Mouse (Mus musculus): Measurements from ENCODE around the gene Bpifb1. TPM values are rescaled to one million over a fixed set of nuclear protein-coding genes. Genes with fewer than 3 reads are reported as not detected.

Bpifb1 gene
- polyA plus RNA-seq, 1 experiment from 2014 or later = not detected

DNA sequence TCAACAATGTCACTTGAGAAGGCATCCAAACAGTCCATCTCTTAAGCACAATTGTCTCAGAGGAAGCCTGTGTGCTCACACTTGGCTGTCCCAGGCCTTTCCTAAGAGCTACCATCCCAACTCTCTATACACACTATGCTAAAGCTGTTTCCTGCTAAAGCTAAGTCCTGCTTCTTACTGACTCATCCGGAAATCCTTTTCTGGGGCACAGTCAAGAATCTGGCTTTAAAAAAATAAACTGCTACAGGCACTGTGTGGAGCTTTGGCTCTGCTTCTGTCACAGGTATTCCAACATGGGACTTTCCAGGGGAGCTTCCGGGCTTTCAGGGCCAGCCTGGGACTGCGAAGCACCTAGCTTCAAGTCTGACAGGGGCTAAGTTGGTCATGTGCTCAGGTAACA, 4.9 kb upstream of the Bpifb1 start:
- 79% methylated on average over 3 of the region's 3 CpGs for WGBS
- no peak for ATAC-seq
- Histone ChIP-seq H3K4me2 (no peak overlapping the region), H3K36me3 (ENCODE audit: poor library complexity, severe bottlenecking) (no peaks in the 10 kb centered on the region), H3K27ac (no peak overlapping the region), H3K27me3 (no peaks in the 10 kb centered on the region), H3K9me3 (replicated peaks) (no peaks in the 10 kb centered on the region), H3K4me1 (no peaks in the 10 kb centered on the region), H3K9ac (no peak overlapping the region), H3K4me3 (no peak overlapping the region)

DNA sequence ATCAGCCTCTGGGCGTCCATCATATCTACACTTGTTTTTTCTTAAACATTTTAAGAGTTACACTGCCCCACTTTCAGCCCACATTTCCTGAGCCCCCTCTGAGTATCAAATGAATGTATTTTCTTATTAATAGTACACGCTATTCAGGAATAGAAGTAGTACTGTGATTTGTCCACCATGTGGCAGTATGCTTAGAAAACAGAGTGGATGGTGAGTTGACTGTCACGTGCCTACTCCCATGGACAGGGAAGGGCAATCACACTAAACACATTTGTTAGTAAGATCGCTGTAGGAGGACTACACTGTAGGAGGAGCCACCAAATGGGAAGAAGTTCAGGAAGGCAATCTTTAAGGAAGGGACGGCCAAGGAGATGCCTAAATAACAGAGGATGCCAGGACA, 3.1 kb upstream of the Bpifb1 start:
- no peak for ATAC-seq
- Histone ChIP-seq H3K4me2 (no peak overlapping the region), H3K4me1 (no peaks in the 10 kb centered on the region), H3K36me3 (ENCODE audit: poor library complexity, severe bottlenecking) (no peaks in the 10 kb centered on the region), H3K27me3 (no peaks in the 10 kb centered on the region), H3K4me3 (no peak overlapping the region), H3K9ac (no peak overlapping the region), H3K9me3 (replicated peaks) (no peaks in the 10 kb centered on the region), H3K27ac (no peak overlapping the region)
- WGBS = 39% methylated on average over 5 of the region's 5 CpGs

DNA sequence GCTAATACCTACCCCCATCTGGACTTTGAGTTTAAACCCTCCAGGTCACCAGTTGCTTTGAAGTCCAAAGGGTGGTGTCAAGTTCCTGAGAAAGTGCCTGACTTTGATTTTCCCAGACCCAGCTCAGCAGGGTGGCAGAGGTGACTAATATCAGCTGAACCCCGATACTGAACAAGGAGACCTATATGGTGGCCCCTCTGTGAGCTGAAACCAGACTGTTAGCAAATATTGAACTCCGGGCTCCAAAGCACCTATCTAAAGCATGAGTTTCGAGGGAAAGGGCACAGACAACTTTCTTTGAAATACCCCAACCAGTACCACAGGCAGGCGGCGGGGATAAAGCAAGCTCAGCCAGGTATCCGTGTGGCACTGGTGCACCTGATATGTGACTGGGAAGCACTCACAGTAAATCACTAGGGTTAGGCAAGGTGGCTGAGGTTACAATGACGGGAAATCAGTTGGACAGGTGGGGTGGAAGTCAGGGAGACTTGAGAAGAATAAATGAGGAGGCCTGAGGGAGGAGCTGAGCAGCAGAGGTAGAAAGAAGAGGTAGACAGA, 662 bp upstream of the Bpifb1 start:
- Histone ChIP-seq H3K27ac (no peak overlapping the region), H3K4me1 (no peaks in the 10 kb centered on the region), H3K9ac (no peak overlapping the region), H3K4me3 (no peak overlapping the region), H3K9me3 (replicated peaks) (no peaks in the 10 kb centered on the region), H3K36me3 (ENCODE audit: poor library complexity, severe bottlenecking) (no peaks in the 10 kb centered on the region), H3K4me2 (no peak overlapping the region), H3K27me3 (no peaks in the 10 kb centered on the region)
- no peak for ATAC-seq
- 88% methylated on average over 7 of the region's 7 CpGs for WGBS

DNA sequence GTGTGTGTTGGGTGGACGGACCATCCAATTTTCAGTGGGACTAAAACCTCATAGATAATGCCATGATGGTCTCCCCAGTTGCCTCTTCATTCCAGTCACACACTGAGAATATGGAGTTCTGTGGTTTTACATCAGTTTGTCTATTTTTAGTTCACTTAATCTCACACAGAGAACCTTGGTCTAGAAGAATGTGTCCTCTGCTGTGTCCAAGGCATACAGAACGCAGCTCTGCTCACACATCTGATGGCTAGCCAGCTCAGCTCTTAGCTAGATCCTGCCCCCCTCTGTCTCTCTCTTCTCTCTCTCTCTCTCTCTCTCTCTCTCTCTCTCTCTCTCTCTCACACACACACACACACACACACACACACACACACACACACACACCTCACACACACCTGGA, 1.5 kb downstream of the Bpifb1 start:
- no peak for ATAC-seq
- Histone ChIP-seq H3K36me3 (ENCODE audit: poor library complexity, severe bottlenecking) (no peaks in the 10 kb centered on the region), H3K27me3 (no peaks in the 10 kb centered on the region), H3K9me3 (replicated peaks) (no peaks in the 10 kb centered on the region), H3K9ac (no peak overlapping the region), H3K27ac (no peak overlapping the region), H3K4me2 (no peak overlapping the region), H3K4me3 (no peak overlapping the region), H3K4me1 (no peaks in the 10 kb centered on the region)
- WGBS = 80% methylated on average over 2 of the region's 2 CpGs

DNA sequence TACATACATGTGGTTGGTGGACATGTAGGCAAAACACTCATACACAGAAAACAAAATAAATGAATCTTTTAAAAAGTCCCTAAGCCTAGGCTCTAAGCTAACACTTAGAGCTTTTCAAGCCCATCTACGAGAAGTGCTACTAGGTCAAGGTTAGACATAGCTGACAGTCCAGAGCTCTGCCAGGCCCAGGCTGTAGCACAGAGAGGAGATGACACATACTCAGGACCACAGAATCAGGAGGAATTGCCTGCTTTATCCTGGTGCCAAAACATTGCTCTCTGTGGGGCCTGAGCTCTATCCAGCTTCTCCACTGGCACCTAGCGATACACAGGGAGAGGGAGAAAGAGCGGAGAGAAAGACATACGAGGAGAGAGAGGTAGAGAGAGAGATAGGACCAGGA, 2.5 kb downstream of the Bpifb1 start:
- Histone ChIP-seq H3K27ac (no peak overlapping the region), H3K36me3 (ENCODE audit: poor library complexity, severe bottlenecking) (no peaks in the 10 kb centered on the region), H3K4me3 (no peak overlapping the region), H3K4me1 (no peaks in the 10 kb centered on the region), H3K9ac (no peak overlapping the region), H3K27me3 (no peaks in the 10 kb centered on the region), H3K9me3 (replicated peaks) (no peaks in the 10 kb centered on the region), H3K4me2 (no peak overlapping the region)
- ATAC-seq = no peak
- WGBS = 95% methylated on average over 4 of the region's 4 CpGs

DNA sequence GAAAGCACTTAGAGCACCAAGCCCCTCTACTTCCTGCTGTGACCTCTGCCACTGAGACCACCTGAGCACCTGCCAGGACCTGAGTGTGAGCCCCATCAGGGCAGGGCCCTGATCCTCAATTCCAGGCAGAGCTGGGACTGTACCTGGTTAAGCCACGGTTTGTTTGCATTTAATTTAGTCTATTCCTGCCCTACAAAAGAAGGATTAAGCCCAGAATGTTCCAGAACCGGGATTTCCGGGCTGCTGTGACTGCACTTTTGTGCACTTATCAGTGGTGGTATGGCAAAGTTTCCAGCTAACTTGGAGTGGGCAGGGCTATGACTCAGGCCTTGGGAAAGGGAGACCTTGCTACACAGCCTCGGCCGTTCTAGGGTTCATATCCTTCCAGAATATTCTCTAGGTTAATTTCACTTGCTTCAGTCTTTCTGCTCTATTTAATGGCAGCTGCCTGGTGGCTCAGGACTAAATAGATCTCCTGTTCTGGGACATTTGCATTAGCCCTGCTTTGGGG, 3.4 kb downstream of the Bpifb1 start:
- no peak overlapping the region for H3K27ac ChIP-seq
- 68% methylated on average over 5 of the region's 5 CpGs for WGBS
- ATAC-seq = no peak
- no peak overlapping the region for H3K9ac ChIP-seq
- H3K9me3 ChIP-seq (replicated peaks) = no peaks in the 10 kb centered on the region
- no peaks in the 10 kb centered on the region for H3K27me3 ChIP-seq
- H3K4me2 ChIP-seq = no peak overlapping the region
- no peak overlapping the region for H3K4me3 ChIP-seq
- H3K36me3 ChIP-seq (ENCODE audit: poor library complexity, severe bottlenecking) = no peaks in the 10 kb centered on the region
- no peaks in the 10 kb centered on the region for H3K4me1 ChIP-seq

DNA sequence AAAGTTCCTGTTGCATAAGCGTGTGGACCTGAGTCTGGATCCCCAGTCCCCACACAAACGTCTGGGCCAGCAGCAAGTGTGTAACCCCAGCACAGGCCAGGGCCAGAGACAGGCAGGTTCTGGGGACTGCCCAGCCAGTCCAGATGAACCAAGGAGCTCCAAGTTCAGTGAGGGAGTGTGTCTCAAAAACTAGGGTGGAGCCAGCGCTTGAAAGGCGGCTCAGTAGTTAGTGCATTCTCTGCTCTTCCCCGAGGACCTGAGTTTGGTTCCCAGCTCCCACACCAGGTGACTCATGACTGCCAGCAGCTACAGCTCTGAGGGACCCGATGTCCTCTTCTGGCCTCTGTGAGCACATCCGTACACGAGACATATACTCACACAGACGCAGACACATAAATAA, 6.4 kb downstream of the Bpifb1 start:
- no peaks in the 10 kb centered on the region for H3K27me3 ChIP-seq
- no peak for ATAC-seq
- no peaks in the 10 kb centered on the region for H3K9me3 ChIP-seq (replicated peaks)
- no peak overlapping the region for H3K27ac ChIP-seq
- no peak overlapping the region for H3K4me2 ChIP-seq
- no peaks in the 10 kb centered on the region for H3K4me1 ChIP-seq
- H3K4me3 ChIP-seq = no peak overlapping the region
- 88% methylated on average over 9 of the region's 9 CpGs for WGBS
- H3K9ac ChIP-seq = no peak overlapping the region
- H3K36me3 ChIP-seq (ENCODE audit: poor library complexity, severe bottlenecking) = no peaks in the 10 kb centered on the region

DNA sequence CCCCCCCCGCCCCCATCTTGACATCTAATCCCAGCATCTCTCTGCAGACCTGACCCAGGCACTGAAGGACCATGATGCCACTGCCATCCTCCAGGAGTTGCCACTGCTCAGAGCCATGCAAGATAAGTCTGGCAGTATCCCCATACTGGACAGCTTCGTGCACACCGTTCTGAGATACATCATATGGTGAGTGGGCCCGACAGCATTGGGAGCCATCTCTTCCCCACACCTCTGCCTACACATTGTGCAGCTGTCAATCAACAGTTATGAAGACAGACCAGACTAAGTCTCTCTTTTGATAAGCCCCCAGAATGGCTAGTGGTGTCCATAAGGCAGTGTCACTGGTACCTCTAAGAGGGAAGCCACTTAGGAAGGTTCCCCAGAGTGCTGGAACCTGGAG, 14.0 kb downstream of the Bpifb1 start:
- Histone ChIP-seq H3K4me2 (no peak overlapping the region), H3K36me3 (ENCODE audit: poor library complexity, severe bottlenecking) (no peaks in the 10 kb centered on the region), H3K4me1 (no peaks in the 10 kb centered on the region), H3K9me3 (replicated peaks) (no peaks in the 10 kb centered on the region), H3K4me3 (no peak overlapping the region), H3K27me3 (no peaks in the 10 kb centered on the region), H3K9ac (no peak overlapping the region), H3K27ac (no peak overlapping the region)
- WGBS = 93% methylated on average over 4 of the region's 4 CpGs
- no peak for ATAC-seq

DNA sequence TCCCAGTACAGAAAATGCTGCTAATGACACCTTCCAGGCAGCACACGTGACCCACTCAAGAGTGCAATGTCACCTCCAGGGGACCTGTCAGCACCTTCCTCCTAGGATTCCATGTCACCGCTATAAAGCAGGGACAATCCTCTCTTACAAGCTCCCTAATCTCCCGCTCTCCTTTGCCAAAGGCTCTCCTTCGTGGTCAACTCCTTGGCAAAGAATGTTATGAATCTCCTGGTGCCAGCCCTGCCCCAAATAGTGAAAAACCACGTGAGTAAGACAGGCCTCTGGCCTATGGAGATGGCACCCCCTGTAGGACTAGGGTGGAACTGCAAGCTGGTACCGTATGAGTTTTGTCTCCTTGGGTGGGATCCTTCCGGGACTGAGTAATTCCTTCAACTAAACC, 16.3 kb downstream of the Bpifb1 start:
- H3K4me1 ChIP-seq = no peaks in the 10 kb centered on the region
- WGBS = 57% methylated on average over 7 of the region's 7 CpGs
- no peaks in the 10 kb centered on the region for H3K9me3 ChIP-seq (replicated peaks)
- no peaks in the 10 kb centered on the region for H3K36me3 ChIP-seq (ENCODE audit: poor library complexity, severe bottlenecking)
- no peak overlapping the region for H3K4me3 ChIP-seq
- no peak overlapping the region for H3K9ac ChIP-seq
- no peak overlapping the region for H3K27ac ChIP-seq
- H3K4me2 ChIP-seq = no peak overlapping the region
- H3K27me3 ChIP-seq = no peaks in the 10 kb centered on the region
- no peak for ATAC-seq

DNA sequence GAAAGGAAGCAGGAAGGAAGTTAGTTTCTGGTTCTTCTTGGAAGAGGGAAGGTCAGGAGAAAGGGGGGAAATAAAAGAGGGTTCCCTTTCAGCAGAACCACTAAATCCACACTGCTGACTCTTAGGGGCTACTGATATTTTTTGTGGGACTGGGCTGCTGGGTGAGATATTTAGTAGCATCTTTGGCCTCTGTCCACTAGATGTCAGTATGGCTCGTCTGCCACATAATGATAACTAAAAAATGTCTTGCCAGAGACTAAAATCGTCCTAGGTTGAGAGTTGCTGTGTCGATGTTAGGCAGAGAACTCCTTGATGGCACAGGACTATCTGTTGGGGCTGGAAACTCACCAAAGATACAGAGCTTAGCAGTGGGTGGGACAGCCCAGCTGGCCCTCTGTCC, 18.5 kb downstream of the Bpifb1 start:
- Histone ChIP-seq H3K27ac (no peak overlapping the region), H3K4me2 (no peak overlapping the region), H3K9me3 (replicated peaks) (no peaks in the 10 kb centered on the region), H3K27me3 (no peaks in the 10 kb centered on the region), H3K4me1 (no peaks in the 10 kb centered on the region), H3K4me3 (no peak overlapping the region), H3K9ac (no peak overlapping the region), H3K36me3 (ENCODE audit: poor library complexity, severe bottlenecking) (no peaks in the 10 kb centered on the region)
- WGBS = 17% methylated on average over 3 of the region's 3 CpGs
- no peak for ATAC-seq

DNA sequence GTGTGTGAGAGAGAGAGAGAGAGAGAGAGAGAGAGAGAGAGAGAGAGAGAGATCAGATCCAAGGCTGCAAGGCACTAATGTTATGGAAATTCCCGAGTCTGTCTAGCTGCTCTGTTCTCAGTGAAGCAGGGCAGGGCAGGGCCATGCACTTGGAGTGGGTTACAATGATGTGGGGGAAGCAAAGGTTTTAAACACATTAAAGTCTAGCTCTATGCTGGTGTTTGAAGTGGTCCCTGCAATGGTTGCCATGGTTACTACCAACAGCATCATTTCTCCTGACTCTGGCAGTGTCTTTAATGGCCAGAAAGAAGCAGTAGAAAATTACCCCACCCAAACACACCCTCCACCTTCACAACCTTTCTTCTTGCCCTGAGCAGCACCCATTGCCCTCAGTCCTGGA, 20.5 kb downstream of the Bpifb1 start:
- H3K36me3 ChIP-seq (ENCODE audit: poor library complexity, severe bottlenecking) = no peaks in the 10 kb centered on the region
- no peak overlapping the region for H3K27ac ChIP-seq
- ATAC-seq = peak; percentile 78
- no peak overlapping the region for H3K4me3 ChIP-seq
- H3K9me3 ChIP-seq (replicated peaks) = no peaks in the 10 kb centered on the region
- H3K4me2 ChIP-seq = no peak overlapping the region
- H3K9ac ChIP-seq = no peak overlapping the region
- WGBS = 30% methylated on average over 1 of the region's 1 CpGs
- H3K4me1 ChIP-seq = no peaks in the 10 kb centered on the region
- no peaks in the 10 kb centered on the region for H3K27me3 ChIP-seq

DNA sequence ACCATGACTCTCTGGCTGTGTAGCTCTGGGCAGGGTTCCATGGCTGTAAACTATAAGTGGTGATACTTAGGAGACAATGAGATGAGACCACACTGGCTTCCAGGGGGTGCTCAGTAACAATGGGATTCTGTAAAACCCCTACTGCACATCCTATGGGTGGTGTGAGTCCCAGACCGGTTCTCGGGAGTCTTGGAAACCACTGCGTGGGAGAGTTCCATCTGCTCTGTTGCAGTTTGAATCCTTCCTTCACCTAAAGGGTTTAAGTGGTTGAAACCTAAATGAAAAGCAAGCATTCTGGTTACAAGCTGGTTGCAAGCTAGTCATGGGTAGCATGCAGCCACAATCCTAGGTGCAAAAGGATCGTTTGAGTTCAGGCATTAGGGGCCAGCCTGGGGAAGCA, 21.3 kb downstream of the Bpifb1 start:
- 85% methylated on average over 4 of the region's 4 CpGs for WGBS
- H3K9me3 ChIP-seq (replicated peaks) = no peaks in the 10 kb centered on the region
- H3K4me3 ChIP-seq = no peak overlapping the region
- no peaks in the 10 kb centered on the region for H3K27me3 ChIP-seq
- no peak overlapping the region for H3K4me2 ChIP-seq
- ATAC-seq = no peak
- H3K4me1 ChIP-seq = no peaks in the 10 kb centered on the region
- H3K36me3 ChIP-seq (ENCODE audit: poor library complexity, severe bottlenecking) = no peaks in the 10 kb centered on the region
- no peak overlapping the region for H3K27ac ChIP-seq
- H3K9ac ChIP-seq = no peak overlapping the region

DNA sequence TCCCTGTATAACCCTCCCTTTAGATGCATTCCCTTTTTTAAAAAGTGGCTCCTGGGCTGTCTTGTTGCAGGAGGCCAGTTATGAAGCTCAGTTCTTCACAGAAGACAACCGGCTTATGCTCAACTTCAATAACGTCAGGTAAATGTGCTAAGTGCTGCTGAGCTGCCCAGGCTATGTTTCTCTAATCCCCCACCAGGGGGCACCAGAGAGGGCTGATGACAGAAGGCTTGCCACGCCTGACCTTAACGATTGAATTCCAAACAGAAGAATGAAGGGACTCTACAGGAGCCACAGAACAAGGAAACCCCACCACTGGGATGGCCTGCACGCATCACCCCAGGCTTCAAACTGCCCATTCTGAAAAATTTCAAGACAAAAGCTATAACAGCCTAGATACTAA, 24.6 kb downstream of the Bpifb1 start:
- no peaks in the 10 kb centered on the region for H3K9me3 ChIP-seq (replicated peaks)
- H3K27ac ChIP-seq = no peak overlapping the region
- ATAC-seq = no peak
- H3K9ac ChIP-seq = no peak overlapping the region
- no peak overlapping the region for H3K4me2 ChIP-seq
- 18% methylated on average over 5 of the region's 5 CpGs for WGBS
- no peak overlapping the region for H3K4me3 ChIP-seq
- H3K27me3 ChIP-seq = no peaks in the 10 kb centered on the region
- H3K36me3 ChIP-seq (ENCODE audit: poor library complexity, severe bottlenecking) = no peaks in the 10 kb centered on the region
- no peaks in the 10 kb centered on the region for H3K4me1 ChIP-seq

Data from forebrain, embryonic 13.5 days (tissue).